Mouse (Mus musculus): ENCODE data around the gene Tspan14. TPM values are rescaled to one million over a fixed set of nuclear protein-coding genes. Genes with fewer than 3 reads are reported as not detected.

Tspan14 gene
- total RNA-seq, 2 experiments from 2014 or later = 27.0 to 30.0 TPM

DNA sequence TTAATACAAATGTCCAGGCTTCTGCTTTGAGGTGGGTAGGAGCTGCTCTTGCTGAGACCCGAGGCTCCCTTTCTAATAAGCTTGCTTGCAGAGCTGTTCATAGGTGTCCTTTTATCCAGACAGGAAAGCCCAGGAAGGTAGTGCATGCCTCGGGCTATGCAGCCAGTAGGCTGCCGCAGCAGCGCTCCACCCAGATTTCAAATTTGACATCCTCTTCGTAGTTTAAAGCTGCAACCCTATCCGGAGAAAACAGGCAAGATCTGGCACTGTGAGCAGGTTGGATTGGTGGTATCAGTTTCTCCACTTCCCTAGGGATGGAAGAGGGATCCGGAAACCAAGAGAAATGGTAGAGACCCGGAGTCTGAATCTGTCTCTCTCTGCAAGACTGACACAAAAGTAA lies 72.7 kb downstream of the Tspan14 start:
- TF ChIP-seq CTCF (conservative IDR thresholded peaks at IDR 0.05) = no peak
- Histone ChIP-seq H3K4me3 (no peak overlapping the region), H3K27ac (no peak overlapping the region)
- no peak for DNase-seq (ENCODE audit: low spot score in 2 of 2)

GRCm38 (mm10) chr14:40893196-40893595 lies 73.4 kb downstream of the Tspan14 start, which contains the start of gene Sh2d4b:
Sh2d4b (minus strand) TSS chr14:40893266.
- DNase-seq (ENCODE audit: low spot score in 2 of 2) = no peak
- TF ChIP-seq CTCF (conservative IDR thresholded peaks at IDR 0.05) = no peak
- Histone ChIP-seq H3K27ac (no peak within 1 kb of the TSS), H3K4me3 (no peak within 1 kb of the TSS)

- TF ChIP-seq CTCF (conservative IDR thresholded peaks at IDR 0.05) = no peak
Measured at GRCm38 (mm10) chr14:40892326-40892825, 74.2 kb downstream of the Tspan14 start.

GRCm38 (mm10) chr14:40891506-40891905 lies 75.1 kb downstream of the Tspan14 start:
- H3K27ac ChIP-seq = no peak overlapping the region
- DNase-seq (ENCODE audit: low spot score in 2 of 2) = no peak
- H3K4me3 ChIP-seq = no peak overlapping the region
- TF ChIP-seq CTCF (conservative IDR thresholded peaks at IDR 0.05) = no peak

More at GRCm38 (mm10) chr14:40892326-40892825, 74.2 kb downstream of the Tspan14 start:
- DNase-seq (ENCODE audit: low spot score in 2 of 2) = no peak
- Histone ChIP-seq H3K4me3 (no peak overlapping the region), H3K27ac (no peak overlapping the region)

DNA sequence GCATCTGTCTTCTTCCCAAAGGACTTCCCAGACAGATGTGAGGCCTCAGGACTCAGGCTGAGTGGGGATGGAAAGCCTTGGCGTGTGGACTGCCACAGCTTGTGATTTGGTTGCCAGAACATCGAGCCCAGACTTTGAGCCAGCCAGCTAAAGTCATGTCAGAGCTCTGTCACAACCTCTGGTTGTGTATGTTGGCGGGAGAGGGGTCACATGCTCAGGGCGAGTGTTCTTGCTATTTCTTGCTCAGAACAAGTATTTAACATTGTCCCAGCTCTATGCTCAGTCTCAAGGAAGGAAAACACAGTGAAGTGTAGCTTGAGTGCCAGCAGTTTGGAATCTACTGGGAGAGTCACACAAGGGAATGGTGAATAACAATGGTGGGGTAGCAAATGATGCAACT lies 76.9 kb downstream of the Tspan14 start:
- no peak overlapping the region for H3K27ac ChIP-seq
- no peak for DNase-seq (ENCODE audit: low spot score in 2 of 2)
- TF ChIP-seq CTCF (conservative IDR thresholded peaks at IDR 0.05) = no peak
- H3K4me3 ChIP-seq = no peak overlapping the region

DNA sequence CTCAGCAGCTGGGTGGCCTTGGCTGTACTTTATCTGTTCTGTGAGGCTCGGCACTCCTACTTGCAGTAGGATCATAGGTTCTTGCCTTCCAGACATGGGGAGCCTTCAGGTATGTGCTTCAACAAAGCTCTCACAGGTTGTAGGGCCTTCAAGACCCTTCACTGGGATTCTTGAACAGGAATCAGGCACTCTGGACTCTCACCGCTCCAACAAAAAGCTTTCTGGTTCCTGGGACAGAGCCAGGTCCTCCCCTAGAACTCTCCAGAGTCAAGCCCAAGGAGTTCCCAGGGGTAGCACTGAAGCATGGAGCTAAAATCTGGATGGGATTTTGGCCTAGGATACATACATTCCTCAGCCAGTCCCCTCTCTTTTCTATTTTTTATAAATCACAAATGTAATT lies 77.4 kb downstream of the Tspan14 start:
- Histone ChIP-seq H3K27ac (no peak overlapping the region), H3K4me3 (no peak overlapping the region)
- no peak for DNase-seq (ENCODE audit: low spot score in 2 of 2)
- TF ChIP-seq CTCF (conservative IDR thresholded peaks at IDR 0.05) = no peak

DNA sequence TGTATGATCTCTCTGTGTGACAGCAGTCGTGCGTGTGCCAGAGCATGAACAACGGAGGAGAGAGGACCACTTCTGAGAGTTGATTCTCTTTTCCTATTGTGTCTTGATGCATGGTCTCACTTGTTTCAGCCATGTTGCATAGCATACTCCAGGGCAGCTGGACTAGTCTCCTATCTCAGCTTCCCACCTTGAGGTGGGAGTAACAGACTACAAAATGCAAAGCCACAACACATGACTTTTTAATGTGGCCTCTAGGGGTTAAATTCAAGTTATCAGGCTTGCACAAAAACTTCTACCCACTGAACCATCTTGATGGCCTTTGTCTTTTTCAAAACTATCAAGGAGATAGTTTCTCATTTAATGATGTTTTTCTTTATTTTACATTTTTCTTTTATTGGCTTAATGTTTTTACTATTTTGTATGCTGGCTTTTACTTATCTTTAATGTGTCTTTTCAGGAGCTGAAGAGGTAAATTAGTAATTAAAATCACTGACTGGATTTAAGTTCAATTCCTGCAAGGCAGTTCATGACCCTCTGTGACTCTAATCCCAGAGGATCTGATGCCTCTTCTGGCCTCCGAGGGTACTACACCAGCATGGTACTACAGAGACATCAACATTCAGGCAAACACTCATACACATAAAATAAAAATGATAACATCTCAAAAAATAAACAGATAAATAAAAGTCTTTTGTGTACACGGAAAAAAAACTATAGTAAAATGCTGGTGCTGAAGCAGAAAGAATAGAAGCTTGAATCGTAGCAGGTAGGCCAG lies 80.0 kb downstream of the Tspan14 start:
- Histone ChIP-seq H3K27ac (no peak overlapping the region), H3K4me3 (no peak overlapping the region)
- no peak for DNase-seq (ENCODE audit: low spot score in 2 of 2)
- TF ChIP-seq CTCF (conservative IDR thresholded peaks at IDR 0.05) = peak; percentile 77

DNA sequence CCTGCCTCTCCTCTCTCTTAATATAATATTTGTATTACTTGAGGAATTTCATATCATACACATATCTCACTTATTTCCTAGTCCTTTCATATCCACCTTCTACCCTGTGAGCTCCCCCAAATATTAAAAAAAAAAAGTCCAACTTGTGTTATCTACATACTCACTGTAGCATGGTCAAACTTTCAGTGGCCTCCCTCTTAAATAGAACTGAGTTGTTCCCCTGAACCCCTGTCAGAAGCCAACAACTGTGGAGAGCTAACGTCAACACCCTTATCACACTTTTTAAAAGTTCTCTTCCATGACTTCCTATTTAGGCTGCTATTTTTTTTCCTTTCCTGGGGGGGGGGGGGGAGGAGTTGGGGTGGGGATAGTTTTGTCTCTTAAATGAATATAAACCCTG lies 80.9 kb downstream of the Tspan14 start:
- no peak overlapping the region for H3K27ac ChIP-seq
- no peak for TF ChIP-seq CTCF (conservative IDR thresholded peaks at IDR 0.05)
- no peak overlapping the region for H3K4me3 ChIP-seq
- DNase-seq (ENCODE audit: low spot score in 2 of 2) = no peak

DNA sequence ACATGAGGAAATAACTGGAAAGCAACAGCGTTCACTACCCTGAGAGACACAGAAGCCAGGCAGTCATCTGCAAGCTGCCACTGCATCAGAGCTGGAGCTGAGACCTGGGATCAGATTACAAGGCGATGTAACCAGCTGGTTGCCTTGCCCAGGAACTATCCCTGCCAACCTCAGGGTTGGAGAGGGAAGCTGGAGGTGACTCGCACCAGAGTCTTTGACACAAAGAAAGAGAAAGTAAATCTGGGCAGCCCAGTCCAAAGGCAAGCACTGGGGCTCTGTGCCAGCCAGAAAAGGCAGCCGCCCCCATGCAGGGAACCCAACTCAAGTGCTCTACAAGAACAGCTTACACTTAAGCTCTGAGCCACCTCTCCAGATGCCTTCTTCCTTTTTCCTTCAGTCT lies 81.4 kb downstream of the Tspan14 start:
- DNase-seq (ENCODE audit: low spot score in 2 of 2) = no peak
- Histone ChIP-seq H3K4me3 (no peak overlapping the region), H3K27ac (no peak overlapping the region)
- no peak for TF ChIP-seq CTCF (conservative IDR thresholded peaks at IDR 0.05)

DNA sequence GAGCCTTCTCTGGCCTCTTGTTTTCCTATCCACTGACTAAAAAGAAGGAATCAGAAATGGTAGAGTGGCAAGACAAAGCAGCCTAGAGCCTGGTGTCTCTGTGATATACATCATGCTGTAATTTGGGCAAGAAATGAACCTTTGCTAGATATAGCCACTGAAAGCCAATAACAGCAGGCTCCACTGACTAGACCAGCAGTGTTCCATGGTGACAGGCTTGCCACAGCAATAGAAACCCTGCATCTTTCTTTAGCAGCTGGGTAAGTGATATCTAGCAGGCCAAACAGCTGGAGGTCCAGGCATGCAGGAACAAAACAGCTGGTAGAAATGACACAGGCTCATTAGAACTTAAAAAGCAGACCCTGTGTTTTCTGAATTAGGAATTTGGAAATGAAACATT lies 92.0 kb downstream of the Tspan14 start:
- no peak overlapping the region for H3K27ac ChIP-seq
- TF ChIP-seq CTCF (conservative IDR thresholded peaks at IDR 0.05) = no peak
- DNase-seq (ENCODE audit: low spot score in 2 of 2) = no peak

DNA sequence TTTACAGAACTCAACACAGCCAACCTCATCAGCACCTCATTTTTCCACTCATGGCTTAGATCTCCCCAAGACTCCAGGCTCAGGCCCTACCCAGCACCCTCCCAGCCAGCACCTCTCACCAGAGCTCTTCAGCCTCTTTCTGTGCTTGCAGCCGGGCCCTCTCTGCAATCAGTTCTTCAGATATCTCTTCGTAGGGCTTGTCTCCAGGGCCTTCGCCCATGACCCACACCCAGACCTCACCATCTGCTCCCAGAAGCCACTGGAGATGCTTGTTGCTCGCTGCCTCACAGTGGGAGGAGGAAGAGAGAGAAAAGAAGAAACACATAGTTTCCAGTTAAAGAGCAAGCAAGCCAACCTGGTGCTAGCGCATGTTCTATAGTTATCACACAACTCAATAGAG lies 92.6 kb downstream of the Tspan14 start:
- no peak for DNase-seq (ENCODE audit: low spot score in 2 of 2)
- no peak overlapping the region for H3K4me3 ChIP-seq
- TF ChIP-seq CTCF (conservative IDR thresholded peaks at IDR 0.05) = no peak
- H3K27ac ChIP-seq = no peak overlapping the region

More for the DNA sequence above, 92.0 kb downstream of the Tspan14 start:
- no peak overlapping the region for H3K4me3 ChIP-seq

DNA sequence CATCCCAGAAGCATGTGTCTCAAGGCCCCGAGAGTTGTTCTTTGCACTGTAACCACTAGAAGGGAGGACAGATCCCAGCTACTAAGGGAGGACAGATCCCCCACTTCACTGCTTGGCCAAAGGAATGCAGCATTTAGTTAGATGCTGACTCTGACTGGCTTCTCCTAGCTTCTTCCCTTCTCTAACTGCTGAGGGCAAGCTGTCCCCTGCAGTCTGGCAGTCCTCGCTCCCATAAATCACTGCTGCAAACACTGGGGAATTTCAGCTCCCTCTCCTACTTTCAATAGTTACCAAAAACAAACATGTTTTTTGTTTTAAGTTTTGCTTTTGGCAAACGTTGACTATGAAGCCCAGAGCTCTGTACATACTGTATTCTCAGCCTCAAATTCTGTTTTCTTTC lies 96.0 kb downstream of the Tspan14 start:
- H3K27ac ChIP-seq = no peak overlapping the region
- TF ChIP-seq CTCF (conservative IDR thresholded peaks at IDR 0.05) = no peak
- DNase-seq (ENCODE audit: low spot score in 2 of 2) = no peak
- no peak overlapping the region for H3K4me3 ChIP-seq

GRCm38 (mm10) chr14:40864811-40865514 lies 101.6 kb downstream of the Tspan14 start:
- Histone ChIP-seq H3K4me3 (no peak overlapping the region), H3K27ac (no peak overlapping the region)
- TF ChIP-seq CTCF (conservative IDR thresholded peaks at IDR 0.05) = no peak
- DNase-seq (ENCODE audit: low spot score in 2 of 2) = no peak
